Mouse (Mus musculus) MEL (cell line): ENCODE measurements around the gene Acss1. TPM values are rescaled to one million over a fixed set of nuclear protein-coding genes. Genes with fewer than 3 reads are reported as not detected.

ENCODE experiments used
- DNase-seq: peaks from one replicate; pipeline ENCODE4 v3.0.0; 2011; ENCODE audit warnings: low read depth, low spot score
- H3K27ac ChIP-seq: 2 replicates; pipeline ENCODE4 v1.5.1; 2012; ENCODE audit warnings: low read depth, mild to moderate bottlenecking, control low read depth, low read length, moderate library complexity; ENCODE audit not compliant: control insufficient read depth
- H3K27me3 ChIP-seq, 2 experiments: fragments of 150-350 bp in 1 of 2; sonication (generic) in 1 of 2; 2 replicates each; pipeline ENCODE4 v1.6.1; 2012; ENCODE audit warnings: low read length in 2 of 2, mild to moderate bottlenecking in 2 of 2, improper control_type of control experiment in 1 of 2, moderate library complexity in 1 of 2; ENCODE audit not compliant: insufficient read depth in 2 of 2, control insufficient read depth in 1 of 2
- H3K36me3 ChIP-seq, 2 experiments: 2 replicates each; pipeline ENCODE4 v1.6.1; 2012 to 2014; ENCODE audit warnings: low read length in 2 of 2, improper control_type of control experiment in 1 of 2, inconsistent platforms in 1 of 2, mild to moderate bottlenecking in 1 of 2; ENCODE audit not compliant: insufficient read depth in 2 of 2, control insufficient read depth in 1 of 2
- H3K4me1 ChIP-seq, 2 experiments: fragments of 150-350 bp in 1 of 2; sonication (generic) in 1 of 2; 2 replicates each; pipeline ENCODE4 v1.6.1; 2012; ENCODE audit warnings: low read length in 2 of 2, improper control_type of control experiment in 1 of 2, mild to moderate bottlenecking in 1 of 2; ENCODE audit not compliant: insufficient read depth in 2 of 2, control insufficient read depth in 1 of 2
- H3K4me3 ChIP-seq, 2 experiments: fragments of 150-350 bp in 1 of 2; sonication (generic) in 1 of 2; 2 replicates each; pipeline ENCODE4 v1.5.1; 2012; ENCODE audit warnings: low read depth in 2 of 2, low read length in 2 of 2, mild to moderate bottlenecking in 2 of 2, moderate library complexity in 2 of 2, control low read depth in 1 of 2, improper control_type of control experiment in 1 of 2; ENCODE audit not compliant: control insufficient read depth in 1 of 2, insufficient read depth in 1 of 2
- H3K79me2 ChIP-seq: 2 replicates; pipeline ENCODE4 v1.6.1; 2012; ENCODE audit warnings: mild to moderate bottlenecking, low read length, moderate library complexity; ENCODE audit not compliant: control insufficient read depth, poor library complexity, insufficient read depth
- H3K9ac ChIP-seq: 2 replicates; pipeline ENCODE4 v1.6.1; 2012; ENCODE audit warnings: low read depth, mild to moderate bottlenecking, control low read depth, low read length, moderate library complexity; ENCODE audit not compliant: control insufficient read depth, poor library complexity, severe bottlenecking
- H3K9me3 ChIP-seq: fragments of 150-350 bp; sonication (generic); replicated peaks from 2 replicates; pipeline ENCODE4 v1.6.1; 2012; ENCODE audit warnings: mild to moderate bottlenecking, low read length, improper control_type of control experiment, moderate library complexity; ENCODE audit not compliant: insufficient read depth
- CHD1 ChIP-seq: IDR thresholded peaks from 2 replicates; pipeline ENCODE4 v1.6.1; 2012; ENCODE audit warnings: low read depth, mild to moderate bottlenecking, inconsistent platforms, low read length, improper control_type of control experiment
- CTCF ChIP-seq, 3 experiments: IDR thresholded peaks in 2 of 3; conservative IDR thresholded peaks in 1 of 3; 2 replicates each; pipeline ENCODE4 v1.5.1; 2011 to 2012; ENCODE audit warnings: low read length in 3 of 3, low read depth in 2 of 3, mild to moderate bottlenecking in 2 of 3, improper control_type of control experiment in 1 of 3, inconsistent platforms in 1 of 3, mixed read lengths in 1 of 3, moderate library complexity in 1 of 3; ENCODE audit not compliant: control insufficient read depth in 1 of 3, insufficient read depth in 1 of 3, poor library complexity in 1 of 3, severe bottlenecking in 1 of 3
- ETS1 ChIP-seq: IDR thresholded peaks from 2 replicates; pipeline ENCODE4 v1.6.1; 2012; ENCODE audit warnings: low read depth, mild to moderate bottlenecking, inconsistent platforms, low read length, improper control_type of control experiment, moderate library complexity
- GABPA ChIP-seq: IDR thresholded peaks from 2 replicates; pipeline ENCODE4 v1.6.1; 2012; ENCODE audit warnings: low read depth, mild to moderate bottlenecking, inconsistent platforms, low read length, improper control_type of control experiment, moderate library complexity
- JUND ChIP-seq: IDR thresholded peaks from 2 replicates; pipeline ENCODE4 v1.6.1; 2011; ENCODE audit warnings: low read depth, mild to moderate bottlenecking, improper control_type of control experiment, low read length
- MAZ ChIP-seq: IDR thresholded peaks from 2 replicates; pipeline ENCODE4 v1.6.1; 2012; ENCODE audit warnings: low read depth, mild to moderate bottlenecking, inconsistent platforms, low read length, improper control_type of control experiment
- MXI1 ChIP-seq: IDR thresholded peaks from 2 replicates; pipeline ENCODE4 v1.6.1; 2011; ENCODE audit warnings: mild to moderate bottlenecking, low read depth, low read length, improper control_type of control experiment
- MYB ChIP-seq: IDR thresholded peaks from 2 replicates; pipeline ENCODE4 v1.6.1; 2011; ENCODE audit warnings: mild to moderate bottlenecking, low read depth, low read length, improper control_type of control experiment
- NELFE ChIP-seq: IDR thresholded peaks from 2 replicates; pipeline ENCODE4 v1.6.1; 2011; ENCODE audit warnings: low read depth, low read length, improper control_type of control experiment
- POLR2AphosphoS5 ChIP-seq: IDR thresholded peaks from 2 replicates; pipeline ENCODE4 v1.6.1; 2012; ENCODE audit warnings: low read depth, borderline replicate concordance, mild to moderate bottlenecking, inconsistent platforms, low read length, moderate library complexity, mixed read lengths
- RCOR1 ChIP-seq: IDR thresholded peaks from 2 replicates; pipeline ENCODE4 v1.6.1; 2012; ENCODE audit warnings: low read depth, mild to moderate bottlenecking, inconsistent platforms, low read length, improper control_type of control experiment
- SMC3 ChIP-seq: IDR thresholded peaks from 2 replicates; pipeline ENCODE4 v1.6.1; 2011; ENCODE audit warnings: low read depth, low read length, improper control_type of control experiment
- TBP ChIP-seq: IDR thresholded peaks from 2 replicates; pipeline ENCODE4 v1.8.0; 2011; ENCODE audit warnings: low read depth, low read length, improper control_type of control experiment
- TCF12 ChIP-seq: IDR thresholded peaks from 2 replicates; pipeline ENCODE4 v1.6.1; 2014; ENCODE audit warnings: low read depth, mild to moderate bottlenecking, inconsistent platforms, low read length, improper control_type of control experiment, moderate library complexity
- USF2 ChIP-seq, 2 experiments: IDR thresholded peaks; 2 replicates each; pipeline ENCODE4 v1.6.1; 2011 to 2012; ENCODE audit warnings: improper control_type of control experiment in 2 of 2, low read length in 2 of 2, borderline replicate concordance in 1 of 2, inconsistent platforms in 1 of 2, low read depth in 1 of 2, mild to moderate bottlenecking in 1 of 2; ENCODE audit not compliant: insufficient read depth in 1 of 2
- ZKSCAN1 ChIP-seq: IDR thresholded peaks from 2 replicates; pipeline ENCODE4 v1.6.1; 2012; ENCODE audit warnings: low read depth, mild to moderate bottlenecking, inconsistent platforms, low read length, improper control_type of control experiment, moderate library complexity
- ZNF384 ChIP-seq: IDR thresholded peaks from 2 replicates; pipeline ENCODE4 v1.6.1; 2012; ENCODE audit warnings: low read depth, mild to moderate bottlenecking, inconsistent platforms, low read length, improper control_type of control experiment
- polyA plus RNA-seq, 2 experiments: library from polyadenylated mRNA; stranded (reverse) in 1 of 2; unstranded in 1 of 2; fragments of >175 nt in 1 of 2; fragments of >200 nt in 1 of 2; gene quantifications; 2 replicates each; pipeline versions ENCODE4 v1.2.1 to v1.2.4; 2012; ENCODE audit warnings: low replicate concordance in 2 of 2, low read depth in 1 of 2; ENCODE audit not compliant: insufficient read length in 2 of 2, insufficient read depth in 1 of 2, missing spikeins in 1 of 2
- total RNA-seq: library from RNA; depleted of rRNA; stranded (reverse); fragments of 300-350 nt; gene quantifications from 2 replicates; pipeline ENCODE4 v1.2.3, GENCODE M21; 2012

Acss1 gene
- total and polyA plus RNA-seq, 3 experiments = 10.2 to 22.6 TPM; not detected in 1

DNA sequence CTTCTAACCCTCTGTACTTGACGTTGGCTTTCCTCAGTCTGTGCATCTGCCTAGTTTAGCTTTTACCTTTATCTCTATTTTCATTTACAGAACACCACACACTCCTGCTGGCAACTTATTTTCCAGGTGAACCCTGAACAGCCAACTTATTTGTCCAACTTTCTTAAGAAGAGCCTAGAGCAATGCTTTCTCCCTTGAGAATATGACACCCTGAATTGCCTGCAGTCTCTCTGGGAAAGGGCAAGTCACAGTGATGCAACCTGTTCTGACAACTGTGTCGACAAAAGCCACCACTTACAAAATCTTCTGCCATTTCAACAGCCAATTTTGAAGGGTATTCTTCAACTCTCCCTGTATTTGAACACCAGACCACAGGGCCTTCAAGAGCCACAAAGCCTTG lies 63.5 kb downstream of the Acss1 start:
- no peak for DNase-seq
- no peak overlapping the region for H3K9ac ChIP-seq
- H3K4me3 ChIP-seq = no peak overlapping the region
- H3K9me3 ChIP-seq = no peaks in the 10 kb centered on the region
- no peaks in the 10 kb centered on the region for H3K27me3 ChIP-seq
- TF ChIP-seq CTCF (IDR thresholded peaks at IDR 0.05 in 2 of 3, conservative IDR thresholded peaks at IDR 0.05 in 1 of 3; ENCODE audit: control insufficient read depth in 1 of 3, insufficient read depth in 1 of 3, low read depth in 2 of 3, low read length in 3 of 3, poor library complexity in 1 of 3, severe bottlenecking in 1 of 3) (no peak), ZKSCAN1 (no peak), MYB (no peak), MXI1 (no peak), ZNF384 (no peak), TBP (no peak), RCOR1 (no peak), USF2 (IDR thresholded peaks at IDR 0.05; ENCODE audit: borderline replicate concordance in 1 of 2, insufficient read depth in 1 of 2, low read depth in 1 of 2, low read length in 2 of 2) (no peak), NELFE (no peak), GABPA (no peak), SMC3 (no peak), TCF12 (no peak), CHD1 (no peak), JUND (no peak), MAZ (no peak), ETS1 (no peak)
- peaks cover 0 to 6% of the 10 kb centered on the region in 2 experiments; a peak in 2 of 4 replicates for H3K4me1 ChIP-seq
- no peak overlapping the region for H3K27ac ChIP-seq
- H3K79me2 ChIP-seq = peaks cover 15% of the 10 kb centered on the region
- H3K36me3 ChIP-seq = peaks cover 0 to 4% of the 10 kb centered on the region in 2 experiments; a peak in 2 of 4 replicates

DNA sequence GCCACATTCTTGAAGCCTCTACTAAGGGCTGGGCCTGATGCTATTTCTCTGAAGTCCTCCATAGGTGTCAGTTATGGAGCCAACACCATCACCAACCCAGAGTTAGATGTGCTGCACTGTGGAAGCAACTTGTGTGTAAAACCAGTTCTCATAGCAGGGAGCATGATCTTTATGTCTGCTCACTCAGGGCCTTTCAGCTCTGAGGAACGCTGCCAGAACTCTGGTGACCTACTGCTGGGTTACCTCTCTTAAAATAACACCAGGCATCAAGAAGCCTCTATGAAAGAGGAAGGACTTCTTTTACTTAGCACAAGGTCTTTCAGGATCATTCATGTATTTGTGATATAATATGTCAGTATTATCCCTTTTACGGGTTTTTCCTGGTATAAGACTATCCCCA lies 66.1 kb downstream of the Acss1 start:
- no peak for TF ChIP-seq POLR2AphosphoS5
- TF ChIP-seq, all 39 proteins: peak for 0
- Histone ChIP-seq H3K27me3 (no peaks in the 10 kb centered on the region), H3K9ac (no peak overlapping the region), H3K4me1 (no peaks in the 10 kb centered on the region), H3K36me3 (peaks cover 0 to 1% of the 10 kb centered on the region in 2 experiments; a peak in 3 of 4 replicates), H3K27ac (no peak overlapping the region), H3K4me3 (no peak overlapping the region), H3K79me2 (peaks cover 7% of the 10 kb centered on the region; the same call in 1 of the 2 replicates), H3K9me3 (no peaks in the 10 kb centered on the region)
- no peak for DNase-seq
